Mouse (Mus musculus) MEL (cell line): ENCODE measurements around the gene Vrk3.

ENCODE experiments used
- CTCF ChIP-seq, 3 experiments: IDR thresholded peaks in 2 of 3; conservative IDR thresholded peaks in 1 of 3; 2 replicates each; pipeline ENCODE4 v1.5.1; 2011 to 2012; ENCODE audit warnings: low read length in 3 of 3, low read depth in 2 of 3, mild to moderate bottlenecking in 2 of 3, improper control_type of control experiment in 1 of 3, inconsistent platforms in 1 of 3, mixed read lengths in 1 of 3, moderate library complexity in 1 of 3; ENCODE audit not compliant: control insufficient read depth in 1 of 3, insufficient read depth in 1 of 3, poor library complexity in 1 of 3, severe bottlenecking in 1 of 3
- E2F4 ChIP-seq: IDR thresholded peaks from 2 replicates; pipeline ENCODE4 v1.6.1; 2011; ENCODE audit warnings: low read depth, low read length, improper control_type of control experiment, borderline replicate concordance
- EP300 ChIP-seq, 2 experiments: IDR thresholded peaks; 2 replicates each; pipeline ENCODE4 v1.6.1; 2011; ENCODE audit warnings: improper control_type of control experiment in 2 of 2, low read length in 2 of 2, low read depth in 1 of 2, mild to moderate bottlenecking in 1 of 2
- GATA1 ChIP-seq: IDR thresholded peaks from 2 replicates; pipeline ENCODE4 v1.6.1; 2011; ENCODE audit warnings: low read depth, low read length, improper control_type of control experiment
- JUND ChIP-seq: IDR thresholded peaks from 2 replicates; pipeline ENCODE4 v1.6.1; 2011; ENCODE audit warnings: low read depth, mild to moderate bottlenecking, improper control_type of control experiment, low read length
- KAT2A ChIP-seq: conservative IDR thresholded peaks from 2 replicates; pipeline ENCODE4 v1.6.1; 2012; ENCODE audit warnings: low read depth, low read length, improper control_type of control experiment, inconsistent platforms
- MAFK ChIP-seq: IDR thresholded peaks from 2 replicates; pipeline ENCODE4 v1.6.1; 2011; ENCODE audit warnings: low read depth, mild to moderate bottlenecking, low read length, improper control_type of control experiment, borderline replicate concordance
- POLR2A ChIP-seq, 2 experiments: IDR thresholded peaks; 2 replicates each; pipeline ENCODE4 v1.6.1; 2011 to 2012; ENCODE audit warnings: low read length in 2 of 2, mild to moderate bottlenecking in 2 of 2, control low read depth in 1 of 2, improper control_type of control experiment in 1 of 2, low read depth in 1 of 2, moderate library complexity in 1 of 2; ENCODE audit not compliant: control insufficient read depth in 1 of 2, insufficient read depth in 1 of 2, poor library complexity in 1 of 2
- POLR2AphosphoS5 ChIP-seq: IDR thresholded peaks from 2 replicates; pipeline ENCODE4 v1.6.1; 2012; ENCODE audit warnings: low read depth, borderline replicate concordance, mild to moderate bottlenecking, inconsistent platforms, low read length, moderate library complexity, mixed read lengths
- USF1 ChIP-seq: IDR thresholded peaks from 2 replicates; pipeline ENCODE4 v1.6.1; 2014; ENCODE audit warnings: low read depth, mild to moderate bottlenecking, inconsistent platforms, low read length, improper control_type of control experiment, moderate library complexity
- ZC3H11A ChIP-seq: IDR thresholded peaks from 2 replicates; pipeline ENCODE4 v1.6.1; 2012; ENCODE audit warnings: low read depth, mild to moderate bottlenecking, inconsistent platforms, low read length, improper control_type of control experiment

- no peak for TF ChIP-seq GATA1
- TF ChIP-seq EP300 (IDR thresholded peaks at IDR 0.05; ENCODE audit: low read depth in 1 of 2, low read length in 2 of 2): no peak
- no peak for TF ChIP-seq USF1
- TF ChIP-seq CTCF (IDR thresholded peaks at IDR 0.05 in 2 of 3, conservative IDR thresholded peaks at IDR 0.05 in 1 of 3; ENCODE audit: control insufficient read depth in 1 of 3, insufficient read depth in 1 of 3, low read depth in 2 of 3, low read length in 3 of 3, poor library complexity in 1 of 3, severe bottlenecking in 1 of 3): no peak
- TF ChIP-seq MAFK: no peak
- no peak for TF ChIP-seq ZC3H11A
- TF ChIP-seq KAT2A: no peak
- TF ChIP-seq JUND: no peak
- no peak for TF ChIP-seq E2F4
- no peak for TF ChIP-seq POLR2A (IDR thresholded peaks at IDR 0.05; ENCODE audit: control insufficient read depth in 1 of 2, insufficient read depth in 1 of 2, low read depth in 1 of 2, low read length in 2 of 2, poor library complexity in 1 of 2)
- TF ChIP-seq POLR2AphosphoS5: no peak
Observed at GRCm38 (mm10) chr7:44823409-44823808, 75.2 kb downstream of the Vrk3 start.
